Mouse (Mus musculus): Measurements from ENCODE around the gene Sh3kbp1.

GRCm38 (mm10) chrX:159954430-159954779 is 327.3 kb downstream of the Sh3kbp1 start:
- TF ChIP-seq CTCF (IDR thresholded peaks at IDR 0.05; ENCODE audit: low read depth, low read length) (no peak), EP300 (IDR thresholded peaks at IDR 0.05; ENCODE audit: insufficient read depth, low read depth, low read length) (no peak), POLR2A (IDR thresholded peaks at IDR 0.05; ENCODE audit: insufficient read depth, low read length) (no peak)

Data from ES-Bruce4 (cell line).